Mouse (Mus musculus) embryonic stem cell, embryonic (primary cell): ENCODE data around the gene Klhdc10.

ENCODE experiments used
- CTCF ChIA-PET, 4 experiments: fragments of 300-600 bp in 2 of 4; fragments of 350-600 bp in 2 of 4; sonication (Branson Sonifier 250); formaldehyde crosslinking; loops; one replicate each; lab custom pipeline; 2022; ENCODE audit warnings: inconsistent platforms in 2 of 4; lab: Charles Lee
- POLR2A ChIA-PET, 4 experiments: fragments of 300-600 bp in 2 of 4; fragments of 350-600 bp in 2 of 4; sonication (Branson Sonifier 250); formaldehyde crosslinking; loops; one replicate each; lab custom pipeline; 2022; ENCODE audit warnings: antibody characterized with exemption in 4 of 4, inconsistent platforms in 1 of 4; lab: Charles Lee

Klhdc10 gene

DNA sequence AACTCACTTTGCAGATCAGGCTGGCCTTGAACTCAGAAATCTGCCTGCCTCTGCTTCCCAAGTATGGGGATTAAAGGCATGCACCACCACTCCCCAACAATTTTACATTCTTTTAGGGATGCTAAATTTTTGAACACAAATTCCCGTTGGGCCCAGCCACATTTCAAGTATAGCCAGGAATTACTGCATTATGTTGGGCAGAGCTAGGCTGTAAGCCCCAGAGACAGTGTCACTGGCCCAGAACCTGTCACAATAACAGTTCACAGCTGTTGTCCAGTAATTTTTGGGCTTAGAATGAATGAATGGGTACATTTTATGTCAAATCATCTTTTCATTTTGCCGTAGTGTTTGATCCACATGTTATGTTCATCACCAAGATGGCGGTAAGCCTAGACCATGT, 34.8 kb downstream of the Klhdc10 start:
- ChIA-PET CTCF (no interaction called here), POLR2A (interaction anchor here in 1 of 4 experiments (0.9 kb wide), 1 partner anchor 10 kb away, joined by 3 read pairs; no protein-coding TSS in a partner anchor)

DNA sequence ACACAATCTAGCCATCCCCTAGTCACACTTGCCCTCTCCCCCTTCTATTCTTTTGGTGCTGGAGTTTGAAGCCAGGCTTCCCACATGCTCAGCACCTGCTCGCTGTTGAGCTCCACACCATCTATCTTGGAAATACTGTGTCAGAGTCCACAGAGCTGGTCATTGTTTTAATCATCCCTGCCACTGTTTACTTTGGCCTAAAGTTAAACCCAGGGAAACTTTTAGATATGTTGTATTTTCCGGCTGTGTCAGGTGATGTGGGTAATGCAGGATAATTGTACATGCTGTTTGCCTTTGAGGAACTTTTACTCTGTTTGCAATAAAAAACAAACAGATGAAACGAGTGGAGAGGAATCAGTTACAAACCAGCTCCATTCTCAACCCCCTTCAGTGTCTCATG, 35.4 kb downstream of the Klhdc10 start:
- CTCF ChIA-PET, result no interaction called here
- POLR2A ChIA-PET, result interaction anchor here in 2 of 4 experiments (0.6 to 1.9 kb wide), 4 partner anchors 17 to 780 kb away, joined by 3 to 5 read pairs (median 4); partner anchors contain the start of genes Ssmem1 (in 1 of the 2) and Tmem209 (in 1 of the 2)

DNA sequence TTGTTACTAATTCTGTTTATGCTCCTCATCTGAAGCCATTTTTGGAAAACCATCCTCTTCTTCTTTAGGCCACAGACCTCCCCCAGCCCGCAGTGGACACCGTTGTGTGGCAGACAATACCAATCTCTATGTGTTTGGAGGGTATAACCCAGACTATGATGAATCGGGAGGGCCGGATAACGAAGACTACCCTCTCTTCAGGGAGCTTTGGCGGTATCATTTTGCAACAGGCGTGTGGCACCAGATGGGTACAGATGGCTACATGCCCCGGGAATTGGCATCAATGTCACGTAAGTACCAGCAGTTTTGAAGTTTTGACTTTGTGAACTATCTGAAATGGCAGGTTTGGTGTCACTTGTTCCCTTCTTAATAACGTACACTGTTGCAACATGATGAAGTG, 37.9 kb downstream of the Klhdc10 start:
- CTCF ChIA-PET, result no interaction called here
- POLR2A ChIA-PET, result interaction anchor here in 2 of 4 experiments (0.7 to 1.6 kb wide), 6 partner anchors 18 to 69 kb away, joined by 3 to 9 read pairs (median 3); no protein-coding TSS in a partner anchor

DNA sequence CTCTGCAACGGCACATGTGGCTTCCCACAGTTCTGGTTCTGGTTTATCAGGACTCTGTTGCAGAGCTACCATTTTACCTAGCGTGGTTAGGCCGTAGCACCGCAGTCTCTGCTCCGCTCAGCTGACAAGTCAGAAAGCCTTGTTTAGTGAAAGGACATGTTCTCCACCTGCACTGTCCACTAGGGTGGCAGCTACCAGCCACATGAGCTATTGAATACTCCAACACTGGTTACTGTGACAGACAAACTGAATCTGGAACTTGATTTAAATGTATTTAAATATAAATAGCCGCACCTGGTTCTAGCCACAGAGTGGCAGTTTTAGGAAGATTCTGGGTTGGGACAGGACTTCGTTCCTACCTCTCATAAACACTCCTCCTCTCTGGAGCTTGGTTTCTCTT, 55.3 kb downstream of the Klhdc10 start:
- ChIA-PET POLR2A (interaction anchor here in 3 of 4 experiments (0.6 to 5.7 kb wide), 35 partner anchors 10 to 411 kb away, joined by 3 to 43 read pairs (median 4); partner anchors contain the start of genes Ssmem1 (in 3 of the 3), Tmem209 (in 3 of the 3), Cep41 (in 2 of the 3) and Klhdc10 (in 2 of the 3)), CTCF (interaction anchor here in 3 of 4 experiments (0.7 to 1.6 kb wide), 7 partner anchors 10 to 576 kb away, joined by 3 to 10 read pairs (median 3); no protein-coding TSS in a partner anchor)

DNA sequence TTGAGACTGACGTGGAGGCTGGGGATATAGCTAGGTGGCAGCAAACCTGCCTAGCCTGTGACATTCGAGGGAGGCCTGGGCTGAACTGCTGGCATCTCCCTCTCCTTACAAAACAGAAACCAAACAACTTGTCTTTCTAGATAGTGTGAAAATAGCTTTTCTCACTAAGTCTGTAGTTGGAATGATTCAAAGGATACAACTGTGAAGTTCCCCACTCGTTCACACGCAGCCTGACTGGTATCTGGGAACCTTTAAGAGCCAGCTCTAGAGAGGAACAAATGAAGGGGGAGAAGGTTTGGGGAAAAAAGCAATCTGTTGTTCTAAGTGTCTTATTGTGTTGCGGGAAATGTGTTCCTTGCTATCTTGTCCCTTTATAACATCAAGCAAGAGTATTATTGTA, 57.0 kb downstream of the Klhdc10 start:
- CTCF ChIA-PET, result interaction anchor here in 1 of 4 experiments (2.7 kb wide), 1 partner anchor 10 kb away, joined by 25 read pairs; no protein-coding TSS in a partner anchor
- POLR2A ChIA-PET, result interaction anchor here in 2 of 4 experiments (0.6 to 5.7 kb wide), 8 partner anchors 11 to 279 kb away, joined by 3 to 59 read pairs (median 12); partner anchors contain the start of genes Ssmem1 (in 2 of the 2) and Tmem209 (in 2 of the 2)

DNA sequence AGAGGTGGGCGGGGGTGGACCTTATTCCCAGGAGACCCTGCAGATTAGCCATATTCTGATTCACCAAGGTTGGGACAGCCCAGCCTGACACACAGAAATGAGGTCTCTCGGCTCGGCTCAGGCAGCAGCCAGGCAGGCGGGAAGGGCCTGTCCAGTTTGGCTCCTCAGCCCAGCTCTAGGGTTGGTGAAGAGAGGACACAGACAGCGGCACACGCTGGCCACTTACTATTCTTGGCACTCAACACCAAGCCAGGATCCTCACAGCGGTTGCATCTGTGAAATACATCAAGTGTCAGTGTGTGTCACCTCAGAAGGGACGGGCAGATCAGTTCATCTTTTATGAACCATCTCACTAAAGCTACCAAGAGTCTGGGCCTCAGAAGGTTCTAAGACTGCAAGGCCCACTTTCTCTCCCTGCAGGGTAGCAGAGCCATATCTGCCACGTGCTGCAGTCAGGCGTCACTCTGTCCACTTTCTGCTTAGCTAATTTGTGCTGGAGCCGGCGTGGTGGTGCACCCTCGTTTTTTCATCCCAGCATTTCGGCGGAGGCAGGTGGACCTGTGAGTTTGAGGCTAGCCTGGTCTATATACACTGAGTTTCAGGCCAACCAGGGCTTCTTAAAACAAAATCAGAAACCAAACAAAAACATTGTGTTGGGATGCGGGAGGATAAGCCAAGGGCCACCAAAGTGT, 57.5 kb downstream of the Klhdc10 start:
- POLR2A ChIA-PET, result interaction anchor here in 2 of 4 experiments (0.9 to 5.7 kb wide), 18 partner anchors 10 to 438 kb away, joined by 3 to 59 read pairs (median 8); partner anchors contain the start of genes Klhdc10 (in 2 of the 2), Ssmem1 (in 2 of the 2), Tmem209 (in 2 of the 2) and Cep41 (in 1 of the 2)
- CTCF ChIA-PET, result interaction anchor here (0.6 to 2.7 kb wide), 11 partner anchors 10 to 537 kb away, joined by 3 to 25 read pairs (median 9); partner anchors contain the start of genes Klhdc10 (in 2 of the 4), Ssmem1 (in 1 of the 4) and Tmem209 (in 1 of the 4)

DNA sequence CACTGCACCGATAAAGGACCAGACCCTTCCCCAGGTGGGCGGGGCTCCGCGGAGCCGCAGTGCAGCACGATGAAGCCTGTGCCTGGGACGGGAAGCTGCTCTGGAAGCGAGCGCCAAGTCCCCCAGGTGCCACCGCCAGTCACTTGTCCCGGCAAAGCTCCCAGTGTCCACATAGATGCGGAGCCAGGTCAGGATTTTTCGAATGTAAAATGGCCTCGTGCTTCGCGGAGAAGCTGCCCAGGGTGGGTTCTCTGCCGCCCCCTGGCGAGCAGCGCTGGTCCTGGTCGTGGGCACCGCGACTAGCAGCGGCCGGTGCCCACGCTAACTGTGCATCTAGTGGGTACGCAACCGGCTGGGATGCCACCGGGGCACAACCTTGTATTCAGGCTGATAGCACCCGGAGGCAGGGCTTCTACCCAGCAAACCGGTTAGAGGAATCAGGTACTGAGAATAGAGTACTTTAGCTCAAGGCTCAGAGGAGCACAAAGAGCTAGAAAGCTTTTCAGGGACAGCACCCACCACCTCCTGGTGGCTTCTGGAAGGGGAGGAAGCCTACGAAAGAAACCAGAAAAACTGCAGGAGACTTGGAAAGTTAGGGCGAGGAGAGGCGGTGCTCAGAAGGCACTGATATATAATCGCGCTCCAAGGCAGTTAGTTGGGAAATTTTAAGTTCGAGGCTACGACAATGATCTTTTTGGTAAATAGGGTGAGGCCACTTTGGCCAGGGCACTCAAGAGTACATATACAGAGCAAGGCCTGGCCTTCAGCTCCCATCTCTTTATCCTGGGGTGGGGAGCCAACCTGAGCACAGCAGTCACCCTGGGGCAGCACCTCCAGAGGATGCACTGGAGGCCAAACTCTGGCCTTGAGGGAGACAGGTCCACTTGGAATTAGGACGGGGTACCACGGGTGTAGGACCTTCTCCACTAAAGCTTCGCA, 58.4 kb downstream of the Klhdc10 start:
- CTCF ChIA-PET, result interaction anchor here (0.5 to 2.7 kb wide), 30 partner anchors 9 to 622 kb away, joined by 3 to 25 read pairs (median 4); partner anchors contain the start of genes Klhdc10 (in 3 of the 4), Ssmem1 (in 1 of the 4) and Tmem209 (in 1 of the 4)

DNA sequence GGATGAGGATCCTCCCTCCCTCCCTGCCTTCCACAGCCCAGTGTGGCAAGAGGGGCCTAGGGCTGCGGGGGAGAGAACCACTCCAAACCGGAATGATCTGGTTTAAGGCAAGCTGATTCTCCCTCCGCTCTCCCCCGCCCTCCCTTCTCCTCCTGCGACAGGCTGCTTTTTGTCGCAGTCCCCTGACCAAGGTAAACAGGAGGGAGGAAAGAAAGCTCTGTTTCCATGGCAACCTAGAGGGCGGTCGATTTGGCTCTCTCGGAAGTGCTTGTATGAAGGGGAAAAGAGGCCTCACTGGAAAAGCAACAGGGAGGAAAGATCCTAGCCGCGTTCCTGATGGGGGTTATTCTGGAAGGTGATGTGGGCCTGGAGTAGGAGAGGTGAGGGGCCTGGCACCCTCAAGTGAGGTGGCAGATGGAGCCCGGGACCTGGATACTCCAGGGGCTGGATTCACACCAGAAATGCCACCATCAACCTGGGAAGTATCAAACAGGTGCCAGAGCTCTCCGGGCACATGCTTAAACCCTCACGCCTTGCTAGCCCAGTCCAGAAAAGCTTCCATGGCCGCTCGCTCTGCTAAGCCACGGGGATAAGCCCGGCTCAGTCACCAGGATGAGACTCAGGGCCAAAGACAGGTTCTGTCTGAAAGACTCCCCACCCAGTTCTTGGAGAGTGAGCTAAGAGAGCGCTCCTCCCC, 59.2 kb downstream of the Klhdc10 start:
- ChIA-PET POLR2A (interaction anchor here (0.6 to 5.7 kb wide), 60 partner anchors 8 to 1865 kb away, joined by 3 to 59 read pairs (median 4); partner anchors contain the start of genes Klhdc10 (in 3 of the 4), Ssmem1 (in 3 of the 4), Tmem209 (in 3 of the 4) and Zc3hc1 (in 3 of the 4)), CTCF (interaction anchor here (0.5 to 2.7 kb wide), 27 partner anchors 8 to 621 kb away, joined by 3 to 25 read pairs (median 4); partner anchors contain the start of gene Klhdc10 (in 3 of the 4))

More for the DNA sequence above, 58.4 kb downstream of the Klhdc10 start:
- POLR2A ChIA-PET, result interaction anchor here (0.6 to 5.7 kb wide), 54 partner anchors 8 to 760 kb away, joined by 3 to 59 read pairs (median 4); partner anchors contain the start of genes Klhdc10 (in 3 of the 4), Ssmem1 (in 3 of the 4), Tmem209 (in 3 of the 4) and Zc3hc1 (in 2 of the 4)

DNA sequence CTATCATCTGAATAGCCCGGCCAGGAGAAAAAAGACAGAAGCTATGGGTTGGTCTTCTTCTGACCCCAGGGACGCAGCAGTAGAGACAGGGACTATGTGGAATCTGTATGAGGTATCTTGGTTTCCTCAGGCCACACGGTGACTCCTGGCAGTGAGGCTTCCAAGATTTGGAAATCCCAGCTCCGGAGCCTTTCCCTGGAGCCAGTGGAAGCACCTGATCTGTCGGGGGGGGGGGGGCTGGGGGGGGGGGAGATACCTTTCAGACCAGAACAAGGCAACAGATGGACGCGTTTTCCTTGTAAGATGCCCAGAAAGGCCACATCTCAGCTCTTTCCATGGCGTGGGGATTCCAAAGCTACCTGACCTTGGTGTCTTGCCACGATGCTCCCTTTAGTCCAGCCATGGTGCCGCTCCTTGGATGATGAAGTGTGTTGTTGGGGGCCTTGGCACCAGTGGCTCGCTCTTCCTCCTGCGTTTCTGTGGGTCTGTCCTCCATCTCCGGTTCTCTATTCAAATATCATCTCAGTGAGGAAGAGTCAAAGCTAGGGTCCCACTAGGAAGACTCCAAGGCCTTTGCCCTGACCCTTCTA, 60.2 kb downstream of the Klhdc10 start:
- POLR2A ChIA-PET, result interaction anchor here (0.6 to 5.7 kb wide), 34 partner anchors 7 to 601 kb away, joined by 3 to 59 read pairs (median 4); partner anchors contain the start of genes Klhdc10 (in 2 of the 4), Ssmem1 (in 2 of the 4), Tmem209 (in 2 of the 4) and Zc3hc1 (in 2 of the 4)
- CTCF ChIA-PET, result interaction anchor here in 3 of 4 experiments (0.5 to 1.3 kb wide), 6 partner anchors 9 to 571 kb away, joined by 3 to 5 read pairs (median 4); no protein-coding TSS in a partner anchor

DNA sequence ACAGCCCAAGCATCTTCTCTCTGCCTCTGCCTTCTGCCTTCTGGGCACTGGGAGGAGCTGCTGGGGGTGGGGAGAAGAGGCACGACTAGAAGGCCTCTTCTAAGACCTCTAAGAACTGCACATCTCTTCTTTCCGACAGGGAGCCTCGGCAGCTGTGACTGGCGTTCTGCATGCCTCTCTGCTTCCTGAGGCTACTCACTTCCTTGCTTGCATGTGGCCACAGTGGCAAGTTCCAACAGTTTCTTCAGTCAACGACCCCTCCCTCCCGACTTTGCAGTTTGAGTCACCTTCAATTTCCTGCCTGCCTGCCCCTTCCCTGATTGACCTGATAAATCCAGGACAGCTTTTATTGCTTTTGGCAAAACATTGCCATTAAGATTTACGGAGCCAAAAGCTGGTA, 61.2 kb downstream of the Klhdc10 start:
- POLR2A ChIA-PET, result interaction anchor here in 1 of 4 experiments (0.5 to 5.1 kb wide), 7 partner anchors 13 to 626 kb away, joined by 5 to 59 read pairs (median 6); partner anchors contain the start of genes Klhdc10, Ssmem1, Tmem209 and Zc3hc1

DNA sequence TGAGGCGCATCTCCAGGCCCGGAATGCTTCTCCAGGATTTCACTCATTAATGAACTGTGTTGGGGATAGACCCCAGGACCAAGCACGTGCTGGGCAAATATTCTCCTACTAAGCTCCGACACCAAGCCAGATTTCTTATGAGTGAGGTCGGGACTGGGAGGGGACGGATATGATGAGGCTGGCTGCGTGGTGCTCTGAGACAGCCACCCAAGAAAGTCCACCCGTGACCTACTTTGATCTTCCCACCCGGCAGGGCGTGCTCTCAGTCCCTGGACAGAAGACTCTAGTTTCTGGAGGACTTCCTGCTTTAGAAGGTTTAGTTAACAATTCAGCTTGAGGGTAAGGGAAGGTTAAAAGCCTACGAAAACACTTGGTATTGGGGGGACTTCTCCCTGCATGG, 63.9 kb downstream of the Klhdc10 start:
- ChIA-PET POLR2A (interaction anchor here in 1 of 4 experiments (0.8 to 1.7 kb wide), 5 partner anchors 10 to 55 kb away, joined by 3 to 4 read pairs (median 3); no protein-coding TSS in a partner anchor), CTCF (no interaction called here)

More for the DNA sequence above, 61.2 kb downstream of the Klhdc10 start:
- CTCF ChIA-PET, result interaction anchor here in 1 of 4 experiments (1.0 kb wide), 1 partner anchor 520 kb away, joined by 5 read pairs; no protein-coding TSS in a partner anchor

DNA sequence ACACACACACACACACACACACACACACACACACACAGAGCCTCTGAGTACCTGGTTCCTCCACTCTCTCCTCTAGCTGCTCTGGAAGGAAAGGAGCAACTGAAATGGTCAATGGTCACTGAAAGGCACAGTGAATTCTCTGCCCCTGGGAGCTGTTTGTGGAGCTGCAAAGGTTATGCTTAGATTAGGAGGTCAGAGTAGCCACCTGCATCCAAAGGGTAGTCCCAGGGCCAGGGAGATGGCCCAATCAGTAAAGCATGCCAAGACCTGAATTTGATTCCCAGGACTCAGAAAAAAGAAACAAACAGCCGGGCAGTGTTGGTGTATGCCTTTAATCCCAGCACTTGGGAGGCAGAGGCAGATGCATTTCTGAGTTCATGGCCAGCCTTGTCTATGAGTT, 66.4 kb downstream of the Klhdc10 start:
- POLR2A ChIA-PET, result interaction anchor here in 3 of 4 experiments (0.6 to 4.1 kb wide), 18 partner anchors 8 to 515 kb away, joined by 3 to 43 read pairs (median 4); partner anchors contain the start of genes Klhdc10 (in 2 of the 3), Ssmem1 (in 1 of the 3), Tmem209 (in 1 of the 3) and Zc3hc1 (in 1 of the 3)
- CTCF ChIA-PET, result interaction anchor here (0.6 to 3.3 kb wide), 16 partner anchors 8 to 564 kb away, joined by 3 to 25 read pairs (median 4); no protein-coding TSS in a partner anchor

DNA sequence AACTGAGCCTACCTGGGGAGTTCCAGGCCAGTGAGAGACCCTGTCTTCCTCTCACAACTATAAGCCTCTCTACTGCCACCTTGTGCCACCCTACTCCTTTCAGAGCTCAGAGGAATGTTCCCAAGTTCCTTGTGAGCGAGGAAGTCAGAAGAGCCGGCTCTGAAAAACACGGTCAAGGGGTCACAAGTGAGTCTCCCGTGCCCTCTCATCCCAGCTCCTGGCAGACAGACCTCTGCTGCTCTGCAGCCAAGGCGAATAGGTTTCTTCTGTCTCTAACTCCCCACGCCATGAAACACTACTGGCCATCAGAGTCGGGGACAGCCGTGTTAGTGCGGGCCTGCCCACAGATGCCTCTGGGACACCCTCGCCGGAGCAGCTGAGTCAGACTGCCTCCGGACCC, 67.0 kb downstream of the Klhdc10 start:
- POLR2A ChIA-PET, result interaction anchor here in 3 of 4 experiments (0.6 to 4.1 kb wide), 20 partner anchors 8 to 514 kb away, joined by 3 to 43 read pairs (median 4); partner anchors contain the start of genes Klhdc10 (in 2 of the 3), Ssmem1 (in 1 of the 3), Tmem209 (in 1 of the 3) and Zc3hc1 (in 1 of the 3)
- CTCF ChIA-PET, result interaction anchor here (0.5 to 3.3 kb wide), 23 partner anchors 8 to 564 kb away, joined by 3 to 25 read pairs (median 4); partner anchors contain the start of gene Klhdc10 (in 2 of the 4)

DNA sequence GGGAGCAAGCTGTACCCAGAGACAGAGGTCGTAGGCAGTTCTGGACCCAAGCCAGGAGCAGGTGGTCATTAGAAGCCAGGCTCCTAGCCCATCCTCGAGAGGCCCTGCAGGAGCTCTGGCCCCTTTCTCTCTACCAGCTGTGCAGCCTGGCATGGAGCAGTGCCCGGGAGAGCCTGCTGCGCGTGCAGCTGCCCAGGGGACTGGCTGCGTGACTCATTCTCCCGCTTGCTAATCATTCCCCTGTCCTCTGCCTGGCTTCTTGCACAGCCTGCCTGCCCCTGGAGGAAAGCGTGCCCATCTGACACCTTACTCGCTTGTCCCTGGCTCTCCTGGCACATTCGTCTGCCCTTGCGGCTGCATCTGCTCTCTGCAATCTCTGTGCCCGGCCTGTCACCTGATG, 67.7 kb downstream of the Klhdc10 start:
- CTCF ChIA-PET, result interaction anchor here (0.5 to 3.3 kb wide), 14 partner anchors 8 to 563 kb away, joined by 3 to 25 read pairs (median 7); no protein-coding TSS in a partner anchor
- POLR2A ChIA-PET, result interaction anchor here in 2 of 4 experiments (0.7 to 4.1 kb wide), 14 partner anchors 9 to 92 kb away, joined by 3 to 43 read pairs (median 7); partner anchors contain the start of genes Klhdc10 (in 2 of the 2), Ssmem1 (in 1 of the 2), Tmem209 (in 1 of the 2) and Zc3hc1 (in 1 of the 2)

DNA sequence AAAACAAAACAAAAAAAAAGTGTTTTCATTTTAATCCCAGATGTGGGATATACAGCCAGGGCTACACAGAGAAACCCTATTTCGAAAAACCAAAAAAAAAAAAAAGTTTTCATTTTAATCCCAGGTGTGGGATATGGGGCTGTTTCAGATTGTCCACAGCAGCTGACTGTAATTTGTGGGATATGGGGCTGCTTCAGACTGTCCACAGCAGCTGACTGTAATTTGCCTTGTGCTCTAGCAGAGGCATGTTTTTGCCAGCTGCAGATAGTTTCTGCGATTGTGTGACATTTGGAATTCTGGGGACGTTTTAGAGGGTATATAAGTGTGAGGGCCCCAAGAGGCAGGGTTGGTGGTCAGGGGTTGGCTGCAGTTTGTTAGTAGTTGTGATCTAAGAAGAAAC, 70.0 kb downstream of the Klhdc10 start:
- POLR2A ChIA-PET, result interaction anchor here in 1 of 4 experiments (1.5 kb wide), 1 partner anchor 11 kb away, joined by 3 read pairs; no protein-coding TSS in a partner anchor

More for the DNA sequence above, 70.0 kb downstream of the Klhdc10 start:
- CTCF ChIA-PET, result interaction anchor here in 1 of 4 experiments (0.5 kb wide), 1 partner anchor 796 kb away, joined by 3 read pairs; no protein-coding TSS in a partner anchor
